Mouse (Mus musculus): ENCODE measurements at regions not wholly inside any gene's neighbourhood (a gene's known extent, or its start where the extent isn't known, plus 50 kb on each side); places are given as distances from the start of the nearest gene placed in this dataset.

DNA sequence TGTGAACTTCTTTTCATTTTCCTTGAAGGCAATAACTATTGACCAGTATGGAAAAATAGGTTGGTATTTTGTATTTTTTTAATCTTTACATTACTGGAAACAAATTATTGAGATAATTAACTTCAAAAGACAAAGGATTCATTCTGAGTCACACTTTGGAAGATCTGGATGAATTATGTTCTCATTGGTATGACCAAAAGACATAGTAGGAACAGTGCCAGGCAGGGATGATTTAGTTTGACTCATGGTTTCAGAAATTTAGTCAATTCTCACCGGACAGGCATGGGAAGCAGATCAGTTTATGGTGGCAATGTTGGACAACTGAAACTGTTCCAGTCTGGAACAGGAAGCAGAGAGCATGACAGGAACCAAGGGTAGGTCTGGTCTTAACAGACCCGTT, 416.6 kb downstream of the Gria2 start:
- TF ChIP-seq POLR2A (IDR thresholded peaks at IDR 0.05; ENCODE audit: control insufficient read depth in 1 of 2, insufficient read depth in 1 of 2, low read depth in 1 of 2, low read length in 2 of 2, poor library complexity in 1 of 2) (no peak), JUND (IDR thresholded peaks at IDR 0.05; ENCODE audit: low read depth, low read length) (no peak), TAL1 (IDR thresholded peaks at IDR 0.05; ENCODE audit: low read length) (no peak), TCF12 (IDR thresholded peaks at IDR 0.05; ENCODE audit: low read depth, low read length) (no peak)

Measured in MEL (cell line).